Mouse (Mus musculus) liver, adult 2 months (tissue): Measurements from ENCODE around the gene Ergic1.
A peak's percentile ranks its signal among the peaks of the same experiment; 100 is the strongest.

Source experiments
- CTCF ChIP-seq: fragments of 200-500 bp; IDR thresholded peaks from 2 replicates; pipeline ENCODE4 v1.5.1; 2011; ENCODE audit warnings: low read depth, low read length, control low read depth
- POLR2A ChIP-seq: fragments of 200-500 bp; IDR thresholded peaks from 2 replicates; pipeline ENCODE4 v1.6.1; 2011; ENCODE audit warnings: low read length, control low read depth; ENCODE audit not compliant: insufficient read depth; ENCODE audit errors: extremely low read depth

GRCm38 (mm10) chr17:26628479-26628878 lies 67.2 kb downstream of the Ergic1 start:
- TF ChIP-seq CTCF (peak; percentile 9; the same call in 1 of the 2 replicates), POLR2A (no peak)
